Mouse (Mus musculus) myocyte (in vitro differentiated cells): Measurements from ENCODE around the gene Med28. TPM values are rescaled to one million over a fixed set of nuclear protein-coding genes. Genes with fewer than 3 reads are reported as not detected.

ENCODE experiments used
- H3K27me3 ChIP-seq: one replicate; pipeline ENCODE4 v1.6.1; 2011; ENCODE audit not compliant: control insufficient read depth, insufficient read depth, insufficient read length
- H3K36me3 ChIP-seq: one replicate; pipeline ENCODE4 v1.6.1; 2011; ENCODE audit not compliant: control insufficient read depth, insufficient read depth
- H3K4me2 ChIP-seq: one replicate; pipeline ENCODE4 v1.6.1; 2011; ENCODE audit warnings: low read depth, control low read depth
- H3K4me3 ChIP-seq: one replicate; pipeline ENCODE4 v1.5.1; 2011; ENCODE audit warnings: mild to moderate bottlenecking, control low read depth, moderate library complexity
- H3K79me2 ChIP-seq: one replicate; pipeline ENCODE4 v1.6.1; 2011; ENCODE audit not compliant: control insufficient read depth, insufficient read depth
- H3ac ChIP-seq: one replicate; pipeline ENCODE4 v1.6.1; 2011; ENCODE audit not compliant: control insufficient read depth, insufficient read length
- CEBPB ChIP-seq: IDR thresholded peaks from 2 replicates; pipeline ENCODE4 v1.6.1; 2011; ENCODE audit warnings: mild to moderate bottlenecking, moderate library complexity; ENCODE audit not compliant: poor library complexity, insufficient read depth, severe bottlenecking
- E2F4 ChIP-seq: IDR thresholded peaks from one replicate; pipeline ENCODE4 v1.6.1; 2011; ENCODE audit warnings: mild to moderate bottlenecking, control low read depth, moderate library complexity; ENCODE audit not compliant: insufficient read depth
- MAX ChIP-seq: IDR thresholded peaks from one replicate; pipeline ENCODE4 v1.6.1; 2011; ENCODE audit warnings: low read depth, mild to moderate bottlenecking, control low read depth
- MYOD1 ChIP-seq, 3 experiments: IDR thresholded peaks; one replicate each; pipeline ENCODE4 v1.6.1; 2011; ENCODE audit warnings: control low read depth in 2 of 3, low read depth in 2 of 3, mild to moderate bottlenecking in 2 of 3, moderate library complexity in 1 of 3; ENCODE audit not compliant: insufficient read length in 2 of 3, control insufficient read depth in 1 of 3
- MYOG ChIP-seq, 3 experiments: IDR thresholded peaks; one replicate each; pipeline ENCODE4 v1.6.1; 2011; ENCODE audit warnings: control low read depth in 2 of 3, low read depth in 2 of 3, mild to moderate bottlenecking in 2 of 3; ENCODE audit not compliant: insufficient read length in 2 of 3, control insufficient read depth in 1 of 3, insufficient read depth in 1 of 3
- POLR2A ChIP-seq: IDR thresholded peaks from one replicate; pipeline ENCODE4 v1.6.1; 2011; ENCODE audit warnings: low read depth, mild to moderate bottlenecking, control low read depth, moderate library complexity; ENCODE audit not compliant: insufficient read length
- POLR2AphosphoS2 ChIP-seq: IDR thresholded peaks from one replicate; pipeline ENCODE4 v1.6.1; 2011; ENCODE audit warnings: low read depth, control low read depth; ENCODE audit not compliant: insufficient read length
- REST ChIP-seq: IDR thresholded peaks from one replicate; pipeline ENCODE4 v1.6.1; 2011; ENCODE audit warnings: mild to moderate bottlenecking, control low read depth, moderate library complexity; ENCODE audit not compliant: insufficient read depth, insufficient read length
- SRF ChIP-seq: IDR thresholded peaks from one replicate; pipeline ENCODE4 v1.6.1; 2011; ENCODE audit warnings: low read depth; ENCODE audit not compliant: control insufficient read depth, insufficient read length
- TCF12 ChIP-seq: IDR thresholded peaks from one replicate; pipeline ENCODE4 v1.6.1; 2011; ENCODE audit warnings: mild to moderate bottlenecking, control low read depth; ENCODE audit not compliant: poor library complexity, insufficient read depth, severe bottlenecking
- TCF3 ChIP-seq: IDR thresholded peaks from one replicate; pipeline ENCODE4 v1.6.1; 2011; ENCODE audit warnings: low read depth, control low read depth; ENCODE audit not compliant: insufficient read length
- USF1 ChIP-seq: IDR thresholded peaks from one replicate; pipeline ENCODE4 v1.6.1; 2011; ENCODE audit warnings: low read depth, mild to moderate bottlenecking, control low read depth, moderate library complexity
- polyA plus RNA-seq: library from polyadenylated mRNA; unstranded; fragments of >200 nt; fragmentation: generic; extraction: Trizol; gene quantifications from one replicate; pipeline ENCODE4 v1.2.1, GENCODE M21; 2012; ENCODE audit warnings: missing spikeins

The Med28 gene
- polyA plus RNA-seq, 1 experiment, result 152 TPM

DNA sequence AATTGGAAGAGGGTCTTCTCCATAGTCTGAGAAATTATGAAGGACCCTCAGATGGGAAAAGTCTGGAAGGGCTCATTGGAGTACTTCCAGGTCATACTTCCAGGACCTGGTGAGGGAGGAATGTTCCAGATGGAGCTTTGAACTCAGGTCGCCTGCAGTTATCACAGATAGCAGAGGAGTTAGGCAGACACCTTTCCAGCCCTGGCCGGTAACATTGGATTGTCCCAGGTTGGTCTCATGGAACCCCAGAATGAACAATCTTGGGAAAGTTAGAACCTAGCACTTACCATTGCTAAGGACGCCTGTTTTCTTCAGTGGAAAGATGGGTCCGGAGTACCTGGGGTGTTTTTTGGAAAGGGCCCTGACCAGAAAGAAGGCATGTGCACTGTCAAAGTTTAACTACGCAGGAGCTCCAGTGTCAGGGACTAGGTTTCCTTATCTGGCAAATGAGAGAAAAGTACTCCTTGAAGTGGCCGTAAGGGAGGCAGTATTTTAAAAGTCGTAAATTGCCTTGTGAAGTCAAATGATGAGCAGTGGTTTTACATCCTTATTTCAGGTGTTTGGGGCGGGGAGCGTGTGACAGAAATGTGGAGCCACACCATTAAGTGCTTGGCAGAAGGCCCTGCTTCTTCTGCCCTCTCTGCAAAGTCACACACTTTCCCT lies 25.8 kb upstream of the Med28 start:
- Histone ChIP-seq H3K27me3 (peaks cover 3% of the 10 kb centered on the region), H3ac (peak overlapping the region; percentile 54), H3K36me3 (peaks cover 4% of the 10 kb centered on the region), H3K4me3 (peak overlapping the region; percentile 66), H3K4me2 (peak overlapping the region; percentile 96), H3K79me2 (peaks cover 12% of the 10 kb centered on the region)
- TF ChIP-seq MYOG (IDR thresholded peaks at IDR 0.05; ENCODE audit: control insufficient read depth in 1 of 3, insufficient read depth in 1 of 3, insufficient read length in 2 of 3, low read depth in 2 of 3) (no peak), TCF12 (no peak), SRF (no peak), REST (no peak), E2F4 (no peak), TCF3 (no peak), POLR2A (no peak), MAX (no peak), USF1 (no peak), MYOD1 (IDR thresholded peaks at IDR 0.05; ENCODE audit: control insufficient read depth in 1 of 3, insufficient read length in 2 of 3, low read depth in 2 of 3) (no peak), CEBPB (no peak), POLR2AphosphoS2 (no peak)

DNA sequence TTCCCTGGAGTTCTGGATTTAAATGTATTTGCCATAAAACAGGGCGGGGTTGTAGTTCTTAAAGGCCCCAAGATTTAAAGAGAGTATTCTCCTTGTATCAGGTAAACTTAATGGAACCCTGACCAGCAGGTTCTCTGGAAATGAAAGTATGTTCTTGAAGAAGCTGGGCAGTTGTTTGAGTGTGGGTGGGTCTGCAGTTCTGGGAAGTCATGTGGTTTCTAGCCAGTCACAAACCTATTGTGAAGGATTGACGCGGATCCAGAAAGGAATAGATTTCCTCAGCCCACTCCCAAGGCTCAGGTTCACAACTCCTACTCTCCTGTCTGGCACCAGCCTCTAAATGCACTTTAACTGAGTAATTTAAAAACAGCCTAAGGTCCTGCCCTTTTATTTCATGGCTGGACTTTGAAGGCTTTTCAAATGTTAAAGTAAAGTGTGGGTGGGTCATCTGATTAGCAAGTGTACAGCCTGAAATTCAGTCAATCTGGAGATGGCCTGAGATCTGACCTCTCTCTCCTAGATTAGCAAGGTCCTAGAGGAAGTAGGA lies 24.5 kb upstream of the Med28 start:
- TF ChIP-seq MAX, result no peak
- no peak for TF ChIP-seq MYOG (IDR thresholded peaks at IDR 0.05; ENCODE audit: control insufficient read depth in 1 of 3, insufficient read depth in 1 of 3, insufficient read length in 2 of 3, low read depth in 2 of 3)
- TF ChIP-seq TCF3, result no peak
- no peak for TF ChIP-seq MYOD1 (IDR thresholded peaks at IDR 0.05; ENCODE audit: control insufficient read depth in 1 of 3, insufficient read length in 2 of 3, low read depth in 2 of 3)
- no peak for TF ChIP-seq POLR2AphosphoS2
- TF ChIP-seq CEBPB, result no peak
- H3K79me2 ChIP-seq, result peaks cover 12% of the 10 kb centered on the region
- H3K4me2 ChIP-seq, result peak overlapping the region; percentile 96
- no peak overlapping the region for H3ac ChIP-seq
- H3K27me3 ChIP-seq, result peaks cover 3% of the 10 kb centered on the region
- H3K36me3 ChIP-seq, result peaks cover 4% of the 10 kb centered on the region
- H3K4me3 ChIP-seq, result peak overlapping the region; percentile 66

DNA sequence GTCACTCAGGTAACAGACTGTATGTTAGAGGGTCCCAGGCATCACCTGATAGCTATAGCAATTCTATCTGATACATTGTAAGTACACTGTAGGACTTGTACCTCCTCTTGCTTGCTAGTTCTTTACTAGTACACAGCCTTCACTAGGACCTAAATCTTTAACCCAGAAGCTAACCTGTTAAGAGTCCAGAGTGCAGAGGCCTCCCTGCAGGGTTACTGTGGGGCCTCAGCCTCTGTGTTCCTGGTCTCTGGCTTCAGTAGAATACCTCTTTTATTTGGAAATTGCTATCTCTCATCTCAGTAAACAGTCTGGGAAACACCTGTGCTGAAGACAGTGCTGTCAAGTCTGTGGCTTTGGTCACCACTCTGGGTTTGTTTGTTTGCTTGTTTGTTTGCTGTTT lies 24.0 kb upstream of the Med28 start:
- Histone ChIP-seq H3K36me3 (peaks cover 7% of the 10 kb centered on the region), H3ac (no peak overlapping the region), H3K4me2 (peak overlapping the region; percentile 44), H3K4me3 (no peak overlapping the region), H3K79me2 (peaks cover 12% of the 10 kb centered on the region), H3K27me3 (peaks cover 3% of the 10 kb centered on the region)
- TF ChIP-seq E2F4 (no peak), MYOD1 (IDR thresholded peaks at IDR 0.05; ENCODE audit: control insufficient read depth in 1 of 3, insufficient read length in 2 of 3, low read depth in 2 of 3) (no peak), CEBPB (no peak), POLR2A (no peak), SRF (no peak), USF1 (no peak), POLR2AphosphoS2 (no peak), MYOG (IDR thresholded peaks at IDR 0.05; ENCODE audit: control insufficient read depth in 1 of 3, insufficient read depth in 1 of 3, insufficient read length in 2 of 3, low read depth in 2 of 3) (no peak), TCF3 (no peak), TCF12 (no peak), REST (no peak), MAX (no peak)

DNA sequence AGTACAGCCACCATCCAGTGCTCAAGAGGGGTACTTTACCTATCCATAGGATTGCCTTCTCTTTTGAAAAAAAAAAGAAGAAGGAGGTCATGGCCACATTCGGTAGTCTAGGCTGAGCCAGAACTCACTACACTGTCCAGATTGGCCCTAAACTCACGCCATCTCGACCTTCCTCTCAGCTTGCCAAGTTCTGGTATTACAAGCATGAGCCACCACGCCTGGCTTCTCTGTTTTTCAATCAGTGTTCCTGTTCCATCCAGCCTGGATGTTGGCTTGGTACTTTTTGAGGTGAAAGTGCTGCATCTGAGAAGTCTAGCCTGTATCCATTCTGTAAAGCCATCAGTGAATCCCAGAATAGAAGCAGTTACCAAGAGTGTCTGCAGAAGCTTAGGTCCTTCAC lies 23.6 kb upstream of the Med28 start:
- H3K27me3 ChIP-seq, result peaks cover under 1% of the 10 kb centered on the region
- H3K36me3 ChIP-seq, result peaks cover 9% of the 10 kb centered on the region
- H3K4me2 ChIP-seq, result peak overlapping the region; percentile 44
- no peak overlapping the region for H3ac ChIP-seq
- H3K79me2 ChIP-seq, result peaks cover 12% of the 10 kb centered on the region
- no peak overlapping the region for H3K4me3 ChIP-seq
- TF ChIP-seq MAX (no peak), E2F4 (no peak), CEBPB (no peak), SRF (no peak), REST (no peak), USF1 (no peak), MYOD1 (IDR thresholded peaks at IDR 0.05; ENCODE audit: control insufficient read depth in 1 of 3, insufficient read length in 2 of 3, low read depth in 2 of 3) (no peak), TCF12 (no peak)

GRCm38 (mm10) chr5:45496930-45497550 lies 23.0 kb upstream of the Med28 start:
- H3ac ChIP-seq, result no peak overlapping the region
- no peak overlapping the region for H3K4me3 ChIP-seq
- no peak for TF ChIP-seq POLR2AphosphoS2
- no peak for TF ChIP-seq E2F4
- TF ChIP-seq TCF12, result no peak
- no peak for TF ChIP-seq REST
- TF ChIP-seq MYOG (IDR thresholded peaks at IDR 0.05; ENCODE audit: control insufficient read depth in 1 of 3, insufficient read depth in 1 of 3, insufficient read length in 2 of 3, low read depth in 2 of 3), result no peak
- TF ChIP-seq CEBPB, result no peak
- no peak for TF ChIP-seq SRF
- H3K79me2 ChIP-seq, result peaks cover 12% of the 10 kb centered on the region
- no peak overlapping the region for H3K4me2 ChIP-seq
- peaks cover 9% of the 10 kb centered on the region for H3K36me3 ChIP-seq
- H3K27me3 ChIP-seq, result no peaks in the 10 kb centered on the region
